Mouse (Mus musculus) hindbrain, embryonic 10.5 days (tissue): ENCODE data around the gene Rhoq. TPM values are rescaled to one million over a fixed set of nuclear protein-coding genes. Genes with fewer than 3 reads are reported as not detected.

Source experiments
- DNase-seq: peaks from one replicate; pipeline ENCODE4 v3.0.0-alpha.2; 2017; ENCODE audit warnings: low spot score
- H3K27ac ChIP-seq: fragments of 300-500 bp; sonication (generic); 2 replicates; pipeline ENCODE4 v1.5.1; 2016; ENCODE audit warnings: mild to moderate bottlenecking, moderate library complexity
- H3K27me3 ChIP-seq: fragments of 300-500 bp; sonication (generic); 2 replicates; pipeline ENCODE4 v1.6.1; 2016; ENCODE audit warnings: mild to moderate bottlenecking; ENCODE audit not compliant: poor library complexity, insufficient read depth, severe bottlenecking
- H3K36me3 ChIP-seq: fragments of 300-500 bp; sonication (generic); 2 replicates; pipeline ENCODE4 v1.6.1; 2016; ENCODE audit warnings: mild to moderate bottlenecking, moderate library complexity
- H3K4me1 ChIP-seq: fragments of 300-500 bp; sonication (generic); replicated peaks from 2 replicates; pipeline ENCODE4 v1.6.1; 2016; ENCODE audit warnings: mild to moderate bottlenecking
- H3K4me3 ChIP-seq: fragments of 300-500 bp; sonication (generic); 2 replicates; pipeline ENCODE4 v1.5.1; 2016; ENCODE audit warnings: mild to moderate bottlenecking, moderate library complexity
- H3K9me3 ChIP-seq: fragments of 300-500 bp; sonication (generic); 2 replicates; pipeline ENCODE4 v1.6.1; 2016; ENCODE audit warnings: mild to moderate bottlenecking, moderate library complexity
- WGBS: fragments of 180-500 bp; shearing (Covaris S2); methylation state at CpG from one replicate; pipeline ENCODE4 v1.1.7; 2016; 5-methylcytosine and 5-hydroxymethylcytosine counted together
- polyA plus RNA-seq: library from polyadenylated mRNA; unstranded; fragments of >200 nt; fragmentation: Nextera tagmentation; extraction: Ambion mirVana; gene quantifications from 2 replicates; pipeline ENCODE4 v1.2.1, GENCODE M21; 2016

Rhoq gene
- polyA plus RNA-seq, 1 experiment from 2014 or later: 8.4 TPM

DNA sequence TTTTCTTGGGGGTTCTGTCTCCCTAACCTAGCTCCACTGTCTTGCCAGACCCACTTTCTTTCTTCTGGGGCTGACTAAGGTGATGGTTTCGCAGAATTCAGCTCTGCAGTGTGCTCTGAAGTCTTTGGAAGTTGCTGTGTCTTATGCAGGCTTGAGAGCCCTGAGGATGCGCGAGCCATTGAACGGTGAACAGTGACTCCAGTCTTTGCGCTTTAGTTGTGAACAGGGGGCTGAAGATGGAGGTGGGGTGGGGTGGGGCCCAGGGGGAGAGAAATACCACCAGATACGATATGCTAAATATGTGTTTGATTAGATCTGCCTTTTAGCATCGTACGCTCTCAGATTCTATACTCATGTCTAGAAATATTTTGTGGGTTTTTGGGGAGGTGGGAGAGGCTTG is 2.2 kb downstream of the Rhoq start:
- Histone ChIP-seq H3K9me3 (no peaks in the 10 kb centered on the region), H3K36me3 (peaks cover 21% of the 10 kb centered on the region), H3K4me1 (peaks cover 49% of the 10 kb centered on the region), H3K27ac (peak overlapping the region; percentile 96), H3K4me3 (peak overlapping the region; percentile 90), H3K27me3 (peaks cover 6% of the 10 kb centered on the region; the same call in 1 of the 2 replicates)
- no peak for DNase-seq
- WGBS: 87% methylated on average over 8 of the region's 8 CpGs

- WGBS: 86% methylated on average over 10 of the region's 10 CpGs
- peaks cover 30% of the 10 kb centered on the region for H3K36me3 ChIP-seq
- H3K4me3 ChIP-seq: no peak overlapping the region
- H3K9me3 ChIP-seq: no peaks in the 10 kb centered on the region
- H3K4me1 ChIP-seq: peaks cover 49% of the 10 kb centered on the region
- no peak overlapping the region for H3K27ac ChIP-seq
- no peak for DNase-seq
- peaks cover 4% of the 10 kb centered on the region; the same call in 1 of the 2 replicates for H3K27me3 ChIP-seq
Measured at GRCm38 (mm10) chr17:86966040-86966439, 3.2 kb downstream of the Rhoq start.

DNA sequence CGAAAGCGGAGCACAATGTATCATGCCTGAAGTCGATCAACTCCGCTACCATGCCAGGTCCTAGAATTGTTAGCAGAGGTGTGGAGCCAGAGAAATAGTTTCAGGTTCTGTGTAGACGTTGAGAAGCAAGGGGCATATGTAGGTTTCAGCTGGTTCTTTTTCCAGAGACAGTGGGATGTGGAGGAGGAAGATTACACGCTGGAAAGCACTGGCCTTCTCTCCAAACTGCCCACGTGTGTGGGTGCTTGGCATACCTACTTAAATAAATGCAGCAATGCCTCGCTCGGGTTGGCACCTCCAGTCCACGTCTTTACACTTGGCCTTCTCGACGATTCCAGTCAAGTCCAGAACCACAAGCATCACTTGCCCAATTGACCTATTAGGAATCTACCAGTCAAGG is 4.2 kb downstream of the Rhoq start:
- peaks cover 31% of the 10 kb centered on the region for H3K36me3 ChIP-seq
- WGBS: 95% methylated on average over 12 of the region's 12 CpGs
- H3K27ac ChIP-seq: no peak overlapping the region
- DNase-seq: no peak
- no peaks in the 10 kb centered on the region for H3K9me3 ChIP-seq
- peaks cover 39% of the 10 kb centered on the region for H3K4me1 ChIP-seq
- no peaks in the 10 kb centered on the region for H3K27me3 ChIP-seq
- no peak overlapping the region for H3K4me3 ChIP-seq

DNA sequence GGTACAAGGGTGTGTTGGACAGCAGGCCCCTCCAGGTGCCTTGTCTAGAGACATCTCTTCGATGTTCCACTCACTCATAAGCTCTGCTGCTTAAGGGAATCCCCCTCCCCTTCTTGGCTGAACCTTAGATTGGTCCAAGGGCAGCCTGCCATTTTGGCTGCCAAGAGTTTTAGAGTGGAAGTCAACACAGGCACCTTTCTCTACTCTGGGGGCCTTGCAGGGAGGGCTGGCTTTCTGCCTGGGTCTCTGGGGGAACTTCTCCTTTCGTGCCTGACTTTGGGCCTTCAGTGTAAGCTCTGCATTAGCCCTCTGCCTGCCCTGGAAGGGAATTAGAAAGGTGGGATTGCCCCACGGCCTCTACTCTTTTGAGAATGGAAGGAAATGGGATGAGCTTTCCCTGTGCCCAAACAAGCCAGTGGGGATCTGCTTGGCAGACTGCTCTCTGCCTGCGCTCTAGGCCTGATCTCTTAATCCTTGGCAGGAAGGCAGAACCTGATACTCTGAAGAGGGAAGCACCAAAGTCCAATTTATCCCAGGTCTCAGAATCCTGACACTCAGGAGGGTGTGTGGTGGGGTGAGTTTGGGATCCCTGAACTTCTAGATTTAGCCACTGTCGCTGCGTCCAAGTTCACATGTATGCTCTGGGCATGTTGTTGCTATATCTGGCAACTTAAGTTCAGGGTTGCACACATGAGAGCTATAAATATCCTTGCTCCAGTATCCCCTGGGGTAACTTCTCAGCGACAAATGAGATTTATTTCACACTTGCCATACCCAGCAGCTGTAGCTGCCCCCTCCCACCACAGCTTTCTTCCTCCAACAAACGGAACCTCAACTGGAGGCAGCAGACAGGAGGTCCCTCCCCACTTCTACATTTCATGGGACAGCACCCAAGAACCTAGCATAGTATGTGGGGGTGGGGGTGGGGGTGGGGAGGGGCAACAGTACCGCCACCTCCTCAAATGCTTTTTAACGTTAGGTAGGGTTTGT is 4.9 kb downstream of the Rhoq start:
- no peak for DNase-seq
- WGBS: 85% methylated on average over 10 of the region's 10 CpGs
- Histone ChIP-seq H3K27me3 (no peaks in the 10 kb centered on the region), H3K9me3 (no peaks in the 10 kb centered on the region), H3K27ac (no peak overlapping the region), H3K4me1 (peaks cover 33% of the 10 kb centered on the region), H3K36me3 (peaks cover 34% of the 10 kb centered on the region), H3K4me3 (no peak overlapping the region)

DNA sequence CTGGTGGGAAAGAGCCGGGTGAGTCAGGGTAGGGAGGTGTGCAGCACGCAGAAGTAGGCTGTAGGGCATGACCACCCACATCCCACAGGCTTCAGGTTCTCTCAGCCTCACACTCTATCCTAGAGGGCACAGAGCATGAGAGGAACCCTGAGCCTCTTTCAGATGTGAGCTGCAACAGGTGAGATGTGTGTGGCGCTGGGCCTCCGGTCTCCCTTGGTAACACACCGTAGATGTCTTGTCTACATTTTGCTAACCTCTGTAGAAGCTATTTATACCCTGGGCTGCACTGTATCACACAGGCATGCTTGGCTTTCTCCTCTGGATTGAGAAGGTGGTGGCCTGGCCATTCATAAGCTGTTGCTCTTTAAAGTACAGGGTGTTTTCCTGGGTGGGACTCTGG is 5.7 kb downstream of the Rhoq start:
- 93% methylated on average over 5 of the region's 5 CpGs for WGBS
- Histone ChIP-seq H3K36me3 (peaks cover 36% of the 10 kb centered on the region), H3K4me1 (peaks cover 29% of the 10 kb centered on the region), H3K27me3 (no peaks in the 10 kb centered on the region), H3K9me3 (no peaks in the 10 kb centered on the region), H3K4me3 (no peak overlapping the region), H3K27ac (no peak overlapping the region)
- DNase-seq: no peak

DNA sequence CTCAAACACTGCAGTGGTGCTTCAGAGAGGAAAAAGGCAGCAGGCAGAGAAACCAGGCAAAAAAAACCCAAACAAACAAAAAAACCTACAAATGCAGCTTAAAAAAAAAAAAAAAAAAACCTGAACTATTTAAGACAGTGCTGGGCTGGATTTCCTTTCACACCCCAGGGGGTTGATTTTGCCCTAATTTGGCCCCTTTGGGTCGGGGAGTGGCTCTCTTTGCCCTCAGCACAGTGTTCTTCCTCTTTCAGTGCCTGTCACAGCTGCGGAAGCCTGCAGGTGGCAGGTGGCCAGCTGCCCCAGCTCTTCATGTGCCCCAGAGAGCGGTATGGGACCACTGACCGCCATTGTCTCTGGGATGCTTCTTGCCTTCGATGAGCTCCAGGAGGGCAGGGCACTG is 6.7 kb downstream of the Rhoq start:
- no peaks in the 10 kb centered on the region for H3K27me3 ChIP-seq
- no peak overlapping the region for H3K4me3 ChIP-seq
- no peaks in the 10 kb centered on the region for H3K9me3 ChIP-seq
- peaks cover 44% of the 10 kb centered on the region for H3K36me3 ChIP-seq
- no peak overlapping the region for H3K27ac ChIP-seq
- peaks cover 19% of the 10 kb centered on the region for H3K4me1 ChIP-seq
- no peak for DNase-seq
- WGBS: 57% methylated on average over 5 of the region's 5 CpGs

- Histone ChIP-seq H3K36me3 (peaks cover 50% of the 10 kb centered on the region), H3K4me1 (peaks cover 13% of the 10 kb centered on the region), H3K27me3 (no peaks in the 10 kb centered on the region), H3K9me3 (no peaks in the 10 kb centered on the region), H3K27ac (no peak overlapping the region), H3K4me3 (no peak overlapping the region)
- no peak for DNase-seq
- 91% methylated on average over 15 of the region's 15 CpGs for WGBS
Measured at GRCm38 (mm10) chr17:86970026-86970750, 7.3 kb downstream of the Rhoq start.

GRCm38 (mm10) chr17:86971036-86971435 is 8.2 kb downstream of the Rhoq start:
- H3K4me1 ChIP-seq: peaks cover 8% of the 10 kb centered on the region; the same call in 1 of the 2 replicates
- H3K9me3 ChIP-seq: no peaks in the 10 kb centered on the region
- 0 out of 2 replicates have a peak overlapping the region, but pooled peaks have one; percentile 16 for H3K27ac ChIP-seq
- DNase-seq: no peak
- no peaks in the 10 kb centered on the region for H3K27me3 ChIP-seq
- H3K36me3 ChIP-seq: peaks cover 57% of the 10 kb centered on the region
- 79% methylated on average over 5 of the region's 5 CpGs for WGBS
- H3K4me3 ChIP-seq: no peak overlapping the region

DNA sequence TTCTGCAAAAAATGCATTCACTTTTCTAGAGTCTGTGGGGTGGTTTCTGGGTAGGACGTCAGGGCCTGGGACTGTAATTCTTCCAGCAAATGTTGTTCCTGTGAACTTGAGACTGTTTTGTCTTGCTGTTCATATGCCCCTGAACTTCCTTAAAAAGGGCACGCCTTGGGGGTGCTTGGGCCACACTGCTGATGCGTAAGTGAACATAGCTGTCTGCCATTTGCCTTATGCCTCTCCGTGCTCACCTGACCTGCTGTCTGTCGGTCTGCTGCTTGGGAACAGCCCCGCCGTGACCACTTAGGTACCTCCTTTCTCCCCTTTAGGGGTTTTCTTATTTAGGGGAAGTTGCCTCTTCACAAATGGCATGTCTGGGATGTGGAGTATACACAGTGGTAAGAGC is 9.0 kb downstream of the Rhoq start:
- H3K36me3 ChIP-seq: peaks cover 60% of the 10 kb centered on the region
- H3K27ac ChIP-seq: no peak overlapping the region
- H3K4me1 ChIP-seq: peaks cover 8% of the 10 kb centered on the region; the same call in 1 of the 2 replicates
- no peak for DNase-seq
- H3K4me3 ChIP-seq: no peak overlapping the region
- WGBS: 92% methylated on average over 7 of the region's 7 CpGs
- no peaks in the 10 kb centered on the region for H3K27me3 ChIP-seq
- no peaks in the 10 kb centered on the region for H3K9me3 ChIP-seq

GRCm38 (mm10) chr17:86973097-86973496 is 10.2 kb downstream of the Rhoq start:
- no peaks in the 10 kb centered on the region for H3K27me3 ChIP-seq
- no peaks in the 10 kb centered on the region for H3K9me3 ChIP-seq
- H3K27ac ChIP-seq: no peak overlapping the region
- no peak overlapping the region for H3K4me3 ChIP-seq
- DNase-seq: no peak
- peaks cover 8% of the 10 kb centered on the region; the same call in 1 of the 2 replicates for H3K4me1 ChIP-seq
- WGBS: 97% methylated on average over 2 of the region's 2 CpGs
- H3K36me3 ChIP-seq: peaks cover 49% of the 10 kb centered on the region

DNA sequence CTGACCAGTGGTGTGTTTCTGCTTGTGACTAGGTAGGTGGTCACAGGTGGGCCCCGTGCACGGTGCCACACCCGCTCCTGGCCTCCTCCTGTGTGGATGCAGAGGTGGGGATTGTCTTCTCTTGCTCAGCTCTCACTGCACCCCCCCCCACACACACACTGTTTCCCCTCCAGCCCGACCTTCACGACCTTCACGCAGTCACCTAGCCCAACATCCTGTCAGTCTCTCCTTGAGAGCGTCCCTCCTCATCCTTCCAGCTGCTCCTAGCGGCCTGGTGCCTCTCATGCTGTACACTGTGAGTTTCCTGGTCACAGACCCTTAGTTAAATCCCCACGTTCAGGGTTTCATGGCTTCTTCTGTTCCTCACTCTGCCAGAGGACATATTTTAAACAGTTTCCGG is 13.5 kb downstream of the Rhoq start:
- Histone ChIP-seq H3K27me3 (no peaks in the 10 kb centered on the region), H3K9me3 (no peaks in the 10 kb centered on the region), H3K4me1 (no peaks in the 10 kb centered on the region), H3K4me3 (no peak overlapping the region), H3K36me3 (peaks cover 52% of the 10 kb centered on the region), H3K27ac (no peak overlapping the region)
- DNase-seq: no peak
- 87% methylated on average over 10 of the region's 10 CpGs for WGBS

- DNase-seq: no peak
- H3K9me3 ChIP-seq: no peaks in the 10 kb centered on the region
- WGBS: 92% methylated on average over 6 of the region's 6 CpGs
- H3K4me3 ChIP-seq: no peak overlapping the region
- H3K27ac ChIP-seq: no peak overlapping the region
- 0 out of 2 replicates have a peak, but pooled peaks cover 4% of the 10 kb centered on the region for H3K4me1 ChIP-seq
- peaks cover 58% of the 10 kb centered on the region for H3K36me3 ChIP-seq
- no peaks in the 10 kb centered on the region for H3K27me3 ChIP-seq
Measured at GRCm38 (mm10) chr17:86978496-86978895, 15.6 kb downstream of the Rhoq start.

GRCm38 (mm10) chr17:86981205-86981604 is 18.3 kb downstream of the Rhoq start:
- H3K36me3 ChIP-seq: peaks cover 34% of the 10 kb centered on the region
- no peak overlapping the region for H3K27ac ChIP-seq
- no peak for DNase-seq
- peaks cover 22% of the 10 kb centered on the region for H3K4me1 ChIP-seq
- no peak overlapping the region for H3K4me3 ChIP-seq
- no peaks in the 10 kb centered on the region for H3K27me3 ChIP-seq
- no peaks in the 10 kb centered on the region for H3K9me3 ChIP-seq
- 97% methylated on average over 1 of the region's 1 CpGs for WGBS
